Mouse (Mus musculus): ENCODE data around the gene Clic1.

- TF ChIP-seq POLR2A (IDR thresholded peaks at IDR 0.05; ENCODE audit: control insufficient read depth, extremely low read depth, insufficient read depth, low read length, poor library complexity), result no peak
- TF ChIP-seq CTCF (IDR thresholded peaks at IDR 0.05; ENCODE audit: borderline replicate concordance, control insufficient read depth, extremely low read depth, insufficient read depth, low read length, poor library complexity), result no peak
These were observed 16.3 kb downstream of the Clic1 start, which contains the start of gene Mpig6b for GRCm38 (mm10) chr17:35066084-35066483.
